Mouse (Mus musculus) thymus, adult 2 months (tissue): ENCODE results near the gene Polr2b.
A peak's percentile ranks its signal among the peaks of the same experiment; 100 is the strongest.

ENCODE experiments used
- CTCF ChIP-seq: fragments of 200-500 bp; IDR thresholded peaks from 2 replicates; pipeline ENCODE4 v1.5.1; 2012; ENCODE audit warnings: mild to moderate bottlenecking, control low read depth, low read length, moderate library complexity, borderline replicate concordance; ENCODE audit not compliant: control insufficient read depth, poor library complexity, insufficient read depth; ENCODE audit errors: extremely low read depth
- POLR2A ChIP-seq: fragments of 200-500 bp; IDR thresholded peaks from 2 replicates; pipeline ENCODE4 v1.6.1; 2012; ENCODE audit warnings: mild to moderate bottlenecking, low read length, control low read depth, moderate library complexity; ENCODE audit not compliant: control insufficient read depth, poor library complexity, insufficient read depth; ENCODE audit errors: extremely low read depth

DNA sequence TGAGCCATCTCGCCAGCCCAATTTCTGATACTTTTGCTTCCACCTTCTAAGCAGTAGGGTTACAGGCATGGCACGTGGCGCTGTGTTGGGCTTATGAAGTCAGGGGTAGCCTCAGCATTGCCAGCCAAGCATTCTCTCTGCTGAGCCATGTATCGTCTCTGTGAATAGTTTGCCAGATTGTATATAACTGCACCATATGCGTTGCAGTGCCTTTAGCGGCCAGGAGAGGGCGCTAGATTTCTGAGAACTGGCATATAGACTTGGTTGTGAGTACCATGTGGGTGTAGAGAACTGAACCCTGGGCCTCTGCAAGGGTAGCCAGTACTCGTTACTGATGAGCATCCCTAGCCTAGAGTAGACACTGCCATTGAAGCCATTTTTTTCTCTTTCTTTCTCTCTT lies 40.5 kb upstream of the Polr2b start:
- peak; percentile 15; the same call in 1 of the 2 replicates for TF ChIP-seq CTCF
- TF ChIP-seq POLR2A = no peak
